Mouse (Mus musculus): Measurements from ENCODE around the gene Slc38a1.

DNA sequence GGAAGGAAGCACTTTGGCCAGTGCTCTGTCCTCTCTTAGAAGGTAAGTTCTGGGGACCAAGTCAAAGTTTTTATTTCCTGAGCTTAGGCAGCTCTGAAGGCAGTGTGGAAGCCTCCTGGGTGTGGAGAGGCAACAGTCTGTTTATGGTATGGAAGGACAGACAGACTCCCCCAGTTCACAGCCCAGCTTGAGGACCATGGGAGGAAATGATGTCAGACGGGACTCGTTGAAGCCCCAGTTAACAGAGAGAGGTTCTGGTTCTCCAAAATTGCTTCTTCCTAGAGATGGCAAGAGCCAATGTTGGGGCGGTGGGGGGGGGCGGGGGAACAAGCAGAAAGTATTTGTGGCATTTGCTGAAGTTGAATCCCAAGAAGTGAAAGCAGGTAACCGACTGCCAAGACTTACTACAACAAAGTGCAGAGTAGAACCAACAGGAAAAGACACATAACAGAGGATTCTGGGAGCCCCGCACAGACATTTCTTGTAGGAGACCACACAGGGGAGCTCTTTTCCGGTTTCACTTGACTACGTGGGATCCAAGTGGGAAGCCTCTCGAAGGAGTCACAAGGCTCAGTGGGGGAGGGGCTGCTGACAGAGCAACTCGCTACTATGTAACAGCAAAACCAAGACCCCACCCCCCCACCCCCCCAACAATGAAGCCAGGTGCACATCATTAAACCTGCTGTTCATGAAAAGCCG is 41.6 kb upstream of the Slc38a1 start:
- TF ChIP-seq CTCF (IDR thresholded peaks at IDR 0.05; ENCODE audit: low read depth, low read length) (no peak), POLR2A (IDR thresholded peaks at IDR 0.05; ENCODE audit: insufficient read depth, low read length) (no peak)

Measured in ES-Bruce4 (cell line).